Mouse (Mus musculus): ENCODE data around the gene Pde4b.

The Pde4b gene

GRCm38 (mm10) chr4:102406848-102407247, 319.5 kb downstream of the Pde4b start:
- DNase-seq (ENCODE audit: low spot score), result no peak

- no peak for DNase-seq (ENCODE audit: low spot score)
Measured at GRCm38 (mm10) chr4:102408132-102408531, 320.8 kb downstream of the Pde4b start.

GRCm38 (mm10) chr4:102408938-102409337, 321.6 kb downstream of the Pde4b start:
- peak; percentile 8 for DNase-seq (ENCODE audit: low spot score)

GRCm38 (mm10) chr4:102413101-102413500, 325.8 kb downstream of the Pde4b start:
- no peak for DNase-seq (ENCODE audit: low spot score)

GRCm38 (mm10) chr4:102413794-102414193, 326.5 kb downstream of the Pde4b start:
- no peak for DNase-seq (ENCODE audit: low spot score)

- no peak for DNase-seq (ENCODE audit: low spot score)
Measured at GRCm38 (mm10) chr4:102414610-102415009, 327.3 kb downstream of the Pde4b start.

- DNase-seq (ENCODE audit: low spot score), result peak; percentile 7
Measured at GRCm38 (mm10) chr4:102420794-102421397, 333.6 kb downstream of the Pde4b start.

- DNase-seq (ENCODE audit: low spot score), result peak; percentile 4
Measured at GRCm38 (mm10) chr4:102421398-102421859, 334.1 kb downstream of the Pde4b start.

GRCm38 (mm10) chr4:102424104-102424503, 336.8 kb downstream of the Pde4b start:
- no peak for DNase-seq (ENCODE audit: low spot score)

- DNase-seq (ENCODE audit: low spot score), result no peak
Measured at GRCm38 (mm10) chr4:102425422-102425821, 338.1 kb downstream of the Pde4b start.

GRCm38 (mm10) chr4:102429730-102430341, 342.5 kb downstream of the Pde4b start:
- no peak for DNase-seq (ENCODE audit: low spot score)

- no peak for DNase-seq (ENCODE audit: low spot score)
Measured at GRCm38 (mm10) chr4:102432040-102432782, 344.9 kb downstream of the Pde4b start.

GRCm38 (mm10) chr4:102439401-102440118, 352.2 kb downstream of the Pde4b start:
- no peak for DNase-seq (ENCODE audit: low spot score)

GRCm38 (mm10) chr4:102440119-102440481, 352.8 kb downstream of the Pde4b start:
- no peak for DNase-seq (ENCODE audit: low spot score)

GRCm38 (mm10) chr4:102443533-102443932, 356.2 kb downstream of the Pde4b start:
- no peak for DNase-seq (ENCODE audit: low spot score)

GRCm38 (mm10) chr4:102444501-102444900, 357.2 kb downstream of the Pde4b start:
- no peak for DNase-seq (ENCODE audit: low spot score)

- DNase-seq (ENCODE audit: low spot score), result peak; percentile 12
Measured at GRCm38 (mm10) chr4:102446160-102446945, 359.0 kb downstream of the Pde4b start.

GRCm38 (mm10) chr4:102456426-102456825, 369.1 kb downstream of the Pde4b start:
- DNase-seq (ENCODE audit: low spot score), result no peak

GRCm38 (mm10) chr4:102459216-102459999, 372.1 kb downstream of the Pde4b start:
- no peak for DNase-seq (ENCODE audit: low spot score)

- no peak for DNase-seq (ENCODE audit: low spot score)
Measured at GRCm38 (mm10) chr4:102478104-102478503, 390.8 kb downstream of the Pde4b start.

GRCm38 (mm10) chr4:102478860-102479259, 391.5 kb downstream of the Pde4b start:
- no peak for DNase-seq (ENCODE audit: low spot score)
